Mouse (Mus musculus) megakaryocyte, embryonic 14.5 days (primary cell): Measurements from ENCODE around the gene Il21r.

ENCODE experiments used
- FLI1 ChIP-seq: IDR thresholded peaks from 2 replicates; pipeline ENCODE4 v1.6.1; 2012; ENCODE audit warnings: low read length, inconsistent platforms, mixed read lengths
- GATA1 ChIP-seq: IDR thresholded peaks from 3 replicates; pipeline ENCODE4 v1.6.1; 2012; ENCODE audit warnings: mixed read lengths, low read length, inconsistent platforms, borderline replicate concordance

DNA sequence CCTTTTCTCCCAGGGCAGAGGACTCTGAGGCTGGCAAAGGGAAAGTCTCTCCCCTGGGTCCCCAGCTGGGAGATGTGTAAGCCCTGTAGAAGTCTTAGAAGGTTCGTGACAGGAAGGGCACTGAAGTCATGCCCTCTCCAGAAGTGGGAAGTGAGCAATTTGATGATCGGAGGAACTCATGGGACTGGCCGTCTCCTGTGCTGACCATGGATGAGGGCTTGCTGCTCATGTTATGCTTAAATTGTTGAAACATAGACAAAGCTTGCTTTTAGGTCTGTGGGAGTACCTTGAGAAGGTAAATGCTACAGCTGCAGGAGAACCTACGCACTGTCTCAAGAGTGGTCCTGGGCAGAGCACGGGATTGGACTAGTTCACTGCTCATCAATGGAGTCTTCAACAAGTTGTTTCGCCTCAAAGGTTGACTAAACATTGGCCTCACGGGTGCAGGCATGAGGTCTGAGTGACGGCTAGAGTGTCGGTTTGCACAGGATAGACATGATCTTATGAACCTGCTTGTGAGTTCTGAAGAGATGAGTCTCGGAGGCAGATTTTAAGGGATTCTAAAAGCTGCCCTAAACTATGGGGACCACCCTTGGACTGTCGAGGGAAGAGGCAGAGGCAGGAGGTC lies 1.3 kb upstream of the Il21r start:
- TF ChIP-seq GATA1 (no peak), FLI1 (no peak)
